Mouse (Mus musculus): ENCODE measurements around the gene Rgs2. TPM values are rescaled to one million over a fixed set of nuclear protein-coding genes. Genes with fewer than 3 reads are reported as not detected.
A peak's percentile ranks its signal among the peaks of the same experiment; 100 is the strongest.

Gene Rgs2
- polyA plus RNA-seq, 1 experiment, result 3.6 TPM

DNA sequence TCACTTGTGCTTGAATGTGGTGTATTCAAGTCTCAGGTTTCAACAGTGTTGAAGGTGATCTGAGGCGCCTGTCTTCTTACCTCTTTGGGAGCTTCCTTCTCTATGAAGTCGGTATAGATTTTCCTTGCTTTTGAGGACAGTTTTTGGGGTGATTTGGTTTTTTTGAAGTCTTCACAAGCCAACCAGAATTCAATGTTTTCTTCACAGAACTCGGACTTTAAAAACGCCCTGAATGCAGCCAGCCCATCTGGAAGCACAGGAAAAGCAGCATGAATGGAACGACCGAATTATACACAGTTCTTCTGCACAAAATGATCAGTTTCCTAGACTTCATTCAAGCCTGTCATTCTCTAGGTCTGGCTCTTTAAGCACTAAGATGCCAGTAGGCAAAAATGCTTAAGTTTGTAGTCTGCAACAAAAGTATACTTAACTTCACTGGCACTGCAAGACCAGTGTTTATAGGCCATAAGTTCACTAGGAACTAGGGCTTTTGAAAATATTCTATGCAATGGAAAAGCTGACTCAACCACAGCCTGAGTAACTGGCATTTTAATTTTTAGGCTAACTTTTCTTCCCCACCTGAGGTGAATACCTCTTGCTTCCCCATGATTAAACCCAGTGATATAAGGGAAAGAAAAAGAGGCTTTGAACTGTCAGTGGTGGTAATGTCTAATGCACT, 1.8 kb downstream of the Rgs2 start:
- no peak overlapping the region for H3K4me3 ChIP-seq
- no peaks in the 10 kb centered on the region for H3K27me3 ChIP-seq (ENCODE audit: control insufficient read depth, insufficient read depth, insufficient read length)
- peaks cover 5% of the 10 kb centered on the region for H3K36me3 ChIP-seq (ENCODE audit: control insufficient read depth, insufficient read depth)
- no peak overlapping the region for H3ac ChIP-seq (ENCODE audit: control insufficient read depth, insufficient read length)
- TF ChIP-seq MYOD1 (IDR thresholded peaks at IDR 0.05; ENCODE audit: control insufficient read depth in 1 of 3, insufficient read length in 2 of 3, low read depth in 2 of 3), result no peak
- TF ChIP-seq POLR2A (IDR thresholded peaks at IDR 0.05; ENCODE audit: insufficient read length, low read depth), result no peak
- no peak for TF ChIP-seq POLR2AphosphoS2 (IDR thresholded peaks at IDR 0.05; ENCODE audit: insufficient read length, low read depth)
- peak overlapping the region; percentile 78 for H3K4me2 ChIP-seq (ENCODE audit: low read depth)
- H3K79me2 ChIP-seq (ENCODE audit: control insufficient read depth, insufficient read depth), result no peaks in the 10 kb centered on the region

DNA sequence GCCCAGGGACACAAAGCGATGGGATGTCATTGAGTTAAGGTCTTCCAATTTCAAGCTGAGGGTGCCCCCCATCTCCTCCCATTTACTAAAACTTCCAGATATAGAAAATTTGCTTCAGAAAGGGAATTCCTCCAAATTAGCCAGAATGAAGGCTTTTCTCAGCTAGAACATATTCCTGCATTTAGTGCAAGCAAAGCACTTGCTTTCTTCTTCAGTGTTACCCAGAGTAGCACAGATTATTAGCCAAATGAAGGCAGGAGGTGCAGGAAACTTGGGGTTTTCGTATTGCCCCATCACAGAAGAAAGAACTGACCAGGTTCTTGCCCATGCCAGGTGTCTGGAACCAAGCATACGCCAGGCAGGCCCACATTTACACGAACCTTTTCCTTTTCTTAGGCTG, 3.7 kb downstream of the Rgs2 start:
- peaks cover 5% of the 10 kb centered on the region for H3K36me3 ChIP-seq (ENCODE audit: control insufficient read depth, insufficient read depth)
- TF ChIP-seq MYOG (IDR thresholded peaks at IDR 0.05; ENCODE audit: control insufficient read depth in 1 of 3, insufficient read depth in 1 of 3, insufficient read length in 2 of 3, low read depth in 2 of 3) (no peak), POLR2A (IDR thresholded peaks at IDR 0.05; ENCODE audit: insufficient read length, low read depth) (no peak), TCF3 (IDR thresholded peaks at IDR 0.05; ENCODE audit: insufficient read length, low read depth) (no peak), CEBPB (IDR thresholded peaks at IDR 0.05; ENCODE audit: insufficient read depth, poor library complexity, severe bottlenecking) (no peak), USF1 (IDR thresholded peaks at IDR 0.05; ENCODE audit: low read depth) (no peak), E2F4 (IDR thresholded peaks at IDR 0.05; ENCODE audit: insufficient read depth) (no peak), MYOD1 (IDR thresholded peaks at IDR 0.05; ENCODE audit: control insufficient read depth in 1 of 3, insufficient read length in 2 of 3, low read depth in 2 of 3) (no peak), POLR2AphosphoS2 (IDR thresholded peaks at IDR 0.05; ENCODE audit: insufficient read length, low read depth) (no peak), SRF (IDR thresholded peaks at IDR 0.05; ENCODE audit: control insufficient read depth, insufficient read length, low read depth) (no peak), REST (IDR thresholded peaks at IDR 0.05; ENCODE audit: insufficient read depth, insufficient read length) (no peak), MAX (IDR thresholded peaks at IDR 0.05; ENCODE audit: low read depth) (no peak), TCF12 (IDR thresholded peaks at IDR 0.05; ENCODE audit: insufficient read depth, poor library complexity, severe bottlenecking) (no peak)
- H3K4me3 ChIP-seq, result no peak overlapping the region
- no peak overlapping the region for H3K4me2 ChIP-seq (ENCODE audit: low read depth)
- no peaks in the 10 kb centered on the region for H3K27me3 ChIP-seq (ENCODE audit: control insufficient read depth, insufficient read depth, insufficient read length)
- H3K79me2 ChIP-seq (ENCODE audit: control insufficient read depth, insufficient read depth), result no peaks in the 10 kb centered on the region
- no peak overlapping the region for H3ac ChIP-seq (ENCODE audit: control insufficient read depth, insufficient read length)

- Histone ChIP-seq H3ac (ENCODE audit: control insufficient read depth, insufficient read length) (no peak overlapping the region), H3K4me2 (ENCODE audit: low read depth) (no peak overlapping the region), H3K27me3 (ENCODE audit: control insufficient read depth, insufficient read depth, insufficient read length) (no peaks in the 10 kb centered on the region), H3K79me2 (ENCODE audit: control insufficient read depth, insufficient read depth) (no peaks in the 10 kb centered on the region), H3K4me3 (no peak overlapping the region), H3K36me3 (ENCODE audit: control insufficient read depth, insufficient read depth) (peaks cover 5% of the 10 kb centered on the region)
- TF ChIP-seq E2F4 (IDR thresholded peaks at IDR 0.05; ENCODE audit: insufficient read depth) (no peak), CEBPB (IDR thresholded peaks at IDR 0.05; ENCODE audit: insufficient read depth, poor library complexity, severe bottlenecking) (no peak), USF1 (IDR thresholded peaks at IDR 0.05; ENCODE audit: low read depth) (no peak), SRF (IDR thresholded peaks at IDR 0.05; ENCODE audit: control insufficient read depth, insufficient read length, low read depth) (no peak), MYOG (IDR thresholded peaks at IDR 0.05; ENCODE audit: control insufficient read depth in 1 of 3, insufficient read depth in 1 of 3, insufficient read length in 2 of 3, low read depth in 2 of 3) (no peak), TCF12 (IDR thresholded peaks at IDR 0.05; ENCODE audit: insufficient read depth, poor library complexity, severe bottlenecking) (no peak), POLR2AphosphoS2 (IDR thresholded peaks at IDR 0.05; ENCODE audit: insufficient read length, low read depth) (no peak), TCF3 (IDR thresholded peaks at IDR 0.05; ENCODE audit: insufficient read length, low read depth) (no peak), MYOD1 (IDR thresholded peaks at IDR 0.05; ENCODE audit: control insufficient read depth in 1 of 3, insufficient read length in 2 of 3, low read depth in 2 of 3) (no peak), REST (IDR thresholded peaks at IDR 0.05; ENCODE audit: insufficient read depth, insufficient read length) (no peak), POLR2A (IDR thresholded peaks at IDR 0.05; ENCODE audit: insufficient read length, low read depth) (no peak), MAX (IDR thresholded peaks at IDR 0.05; ENCODE audit: low read depth) (no peak)
These were observed 4.5 kb downstream of the Rgs2 start for GRCm38 (mm10) chr1:143999371-143999920.

- Histone ChIP-seq H3K27me3 (ENCODE audit: control insufficient read depth, insufficient read depth, insufficient read length) (no peaks in the 10 kb centered on the region), H3ac (ENCODE audit: control insufficient read depth, insufficient read length) (no peak overlapping the region), H3K79me2 (ENCODE audit: control insufficient read depth, insufficient read depth) (no peaks in the 10 kb centered on the region), H3K36me3 (ENCODE audit: control insufficient read depth, insufficient read depth) (no peaks in the 10 kb centered on the region), H3K4me3 (no peak overlapping the region), H3K4me2 (ENCODE audit: low read depth) (no peak overlapping the region)
- TF ChIP-seq SRF (IDR thresholded peaks at IDR 0.05; ENCODE audit: control insufficient read depth, insufficient read length, low read depth), result no peak
- TF ChIP-seq CEBPB (IDR thresholded peaks at IDR 0.05; ENCODE audit: insufficient read depth, poor library complexity, severe bottlenecking), result no peak
- TF ChIP-seq REST (IDR thresholded peaks at IDR 0.05; ENCODE audit: insufficient read depth, insufficient read length), result no peak
- TF ChIP-seq MAX (IDR thresholded peaks at IDR 0.05; ENCODE audit: low read depth), result no peak
- no peak for TF ChIP-seq MYOD1 (IDR thresholded peaks at IDR 0.05; ENCODE audit: control insufficient read depth in 1 of 3, insufficient read length in 2 of 3, low read depth in 2 of 3)
- no peak for TF ChIP-seq POLR2A (IDR thresholded peaks at IDR 0.05; ENCODE audit: insufficient read length, low read depth)
- TF ChIP-seq TCF12 (IDR thresholded peaks at IDR 0.05; ENCODE audit: insufficient read depth, poor library complexity, severe bottlenecking), result no peak
- TF ChIP-seq MYOG (IDR thresholded peaks at IDR 0.05; ENCODE audit: control insufficient read depth in 1 of 3, insufficient read depth in 1 of 3, insufficient read length in 2 of 3, low read depth in 2 of 3), result no peak
- TF ChIP-seq TCF3 (IDR thresholded peaks at IDR 0.05; ENCODE audit: insufficient read length, low read depth), result no peak
- TF ChIP-seq POLR2AphosphoS2 (IDR thresholded peaks at IDR 0.05; ENCODE audit: insufficient read length, low read depth), result no peak
- TF ChIP-seq E2F4 (IDR thresholded peaks at IDR 0.05; ENCODE audit: insufficient read depth), result no peak
- no peak for TF ChIP-seq USF1 (IDR thresholded peaks at IDR 0.05; ENCODE audit: low read depth)
These were observed 10.9 kb downstream of the Rgs2 start for GRCm38 (mm10) chr1:143993026-143993425.

Data from myocyte (in vitro differentiated cells).